Mouse (Mus musculus): Measurements from ENCODE around the gene Ccr8.

Gene Ccr8

DNA sequence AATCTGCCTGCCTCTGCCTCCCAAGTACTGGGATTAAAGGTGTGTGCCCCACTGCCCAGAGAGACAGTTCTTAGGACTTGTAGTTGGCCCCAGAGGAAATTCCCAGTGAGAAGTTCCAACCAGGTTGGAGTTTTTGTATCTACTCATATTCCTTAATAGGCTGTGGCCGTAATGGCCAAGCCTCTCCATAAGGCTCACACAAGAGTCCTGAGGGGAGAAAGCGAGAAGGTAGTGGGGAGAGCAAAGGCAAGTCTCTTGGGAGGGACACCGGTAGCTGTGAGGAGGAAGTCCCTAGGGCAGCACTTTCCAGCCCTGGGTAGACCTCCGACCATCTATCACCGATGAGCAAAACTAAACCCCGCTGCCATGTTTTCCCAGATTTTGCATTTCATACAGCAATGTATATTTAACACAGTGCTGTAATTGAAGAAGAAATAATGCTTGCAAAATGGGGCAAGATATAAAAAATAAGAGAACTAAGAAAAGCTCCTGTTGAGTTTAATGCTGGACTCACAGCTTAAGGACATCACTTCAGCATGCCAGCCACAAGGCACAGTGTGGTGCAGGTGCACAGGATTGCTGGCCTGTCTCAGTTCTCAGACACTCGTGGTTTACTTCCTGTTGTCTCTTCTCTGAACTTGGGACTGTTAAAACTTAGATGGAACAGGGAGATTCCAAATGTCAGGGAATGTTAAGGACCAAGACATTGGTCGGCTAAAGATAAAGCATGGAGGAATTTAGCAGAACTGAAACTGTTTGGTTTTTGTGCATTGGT lies 41.3 kb downstream of the Ccr8 start:
- DNase-seq (ENCODE audit: low spot score in 2 of 2) = no peak

DNA sequence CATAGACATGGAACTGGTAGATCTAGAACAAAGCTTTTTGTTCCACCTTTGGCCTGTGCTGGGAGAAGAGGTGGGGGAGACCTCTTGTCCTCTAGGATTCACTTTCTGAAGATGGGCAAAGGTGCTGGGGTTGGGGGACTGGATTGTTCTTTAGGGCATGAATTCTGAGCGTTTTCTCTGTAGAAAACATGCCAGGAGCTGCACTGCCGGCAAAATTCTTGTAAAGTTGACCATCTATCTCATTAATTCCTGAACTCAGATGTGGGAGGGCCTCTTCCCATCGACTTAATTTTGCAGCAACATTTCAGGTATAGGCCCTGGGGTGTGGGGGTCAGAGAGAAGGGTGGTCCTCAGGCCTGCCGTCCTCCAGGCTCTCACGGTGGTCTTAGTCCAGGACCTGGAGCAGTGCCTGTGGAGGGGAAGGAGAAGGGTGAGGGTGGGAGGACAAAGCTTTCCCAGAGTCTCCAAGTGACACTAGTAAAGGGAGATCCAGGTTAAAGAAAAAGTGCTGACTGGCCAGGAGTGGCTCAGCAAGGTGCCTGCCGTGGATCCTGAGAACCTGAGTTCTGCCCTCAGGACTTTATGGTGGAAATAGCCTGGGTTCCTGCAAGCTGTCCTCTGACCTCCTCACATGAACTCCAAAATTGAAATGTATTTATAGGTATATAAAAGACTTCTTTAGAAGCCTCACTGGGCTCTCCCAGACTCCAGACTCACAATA lies 42.0 kb downstream of the Ccr8 start:
- DNase-seq (ENCODE audit: low spot score in 2 of 2) = no peak

DNA sequence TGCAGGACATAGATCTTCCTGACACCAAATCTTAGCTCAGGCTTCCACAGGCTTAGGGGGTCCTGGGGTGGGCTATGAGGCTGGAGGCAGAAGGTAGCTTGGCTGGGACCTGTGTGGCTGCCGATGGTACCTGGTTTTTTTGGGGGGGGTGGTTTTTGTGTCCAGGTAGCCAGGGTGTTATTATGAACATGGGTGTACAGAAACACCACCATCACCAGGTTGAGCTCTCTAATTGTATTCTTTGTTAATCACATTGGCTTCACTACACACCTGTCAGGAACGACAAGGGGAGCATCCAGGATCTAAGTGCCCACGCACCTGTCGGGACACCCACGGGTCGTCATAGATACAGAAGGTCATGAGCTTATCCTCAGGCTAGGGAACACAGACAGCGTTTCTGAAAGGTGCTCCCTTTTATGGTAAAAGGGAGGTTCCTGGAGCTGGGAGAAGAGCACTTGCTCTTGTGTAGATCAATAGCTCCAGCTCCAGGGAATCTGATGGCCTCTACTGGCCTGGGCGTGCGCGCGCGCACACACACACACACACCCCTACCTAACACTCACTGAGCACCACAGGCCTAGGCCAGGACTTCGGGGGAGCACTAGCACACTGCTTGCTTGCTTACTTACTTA lies 42.7 kb downstream of the Ccr8 start:
- DNase-seq (ENCODE audit: low spot score in 2 of 2) = no peak

DNA sequence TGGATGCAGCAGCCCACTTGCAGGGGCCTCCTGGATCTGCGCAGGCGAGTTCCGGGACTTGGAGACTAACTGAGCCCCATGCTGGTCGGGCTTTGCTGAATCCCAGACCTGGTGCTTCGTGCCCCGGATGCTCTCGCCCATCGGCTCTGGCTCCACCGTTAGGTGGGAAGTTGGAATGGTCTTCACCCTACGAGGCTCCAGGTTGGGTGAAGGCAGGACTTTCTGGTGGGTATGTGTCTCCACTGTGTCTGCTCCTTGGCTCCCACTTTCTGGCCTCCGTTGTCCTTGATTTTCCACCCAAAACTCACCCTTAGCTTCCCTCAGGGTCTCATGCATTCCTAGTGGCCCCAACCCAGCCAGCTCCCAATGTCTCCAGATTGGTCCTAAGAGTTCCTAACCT lies 43.5 kb downstream of the Ccr8 start:
- DNase-seq (ENCODE audit: low spot score in 2 of 2) = no peak

DNA sequence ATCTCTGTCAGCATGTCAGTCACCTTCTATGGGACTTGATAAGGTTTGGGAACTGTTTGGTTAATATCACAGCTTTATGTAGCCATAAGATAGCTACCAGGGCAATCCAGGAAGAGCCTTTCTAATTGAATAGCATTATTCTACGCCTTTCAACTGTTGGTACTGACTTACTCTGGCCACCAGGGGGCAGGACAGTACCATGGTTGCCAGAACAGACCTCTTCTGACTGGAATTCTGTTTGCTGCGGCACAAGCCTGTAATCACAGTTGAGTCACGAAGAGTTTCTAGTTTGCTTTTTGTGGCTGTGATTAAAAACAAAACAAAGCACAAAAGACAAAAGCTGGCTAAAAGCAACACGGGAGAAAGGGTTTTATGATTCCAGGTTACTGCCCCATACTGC lies 48.7 kb downstream of the Ccr8 start:
- DNase-seq (ENCODE audit: low spot score in 2 of 2) = peak; percentile 51 to 84

DNA sequence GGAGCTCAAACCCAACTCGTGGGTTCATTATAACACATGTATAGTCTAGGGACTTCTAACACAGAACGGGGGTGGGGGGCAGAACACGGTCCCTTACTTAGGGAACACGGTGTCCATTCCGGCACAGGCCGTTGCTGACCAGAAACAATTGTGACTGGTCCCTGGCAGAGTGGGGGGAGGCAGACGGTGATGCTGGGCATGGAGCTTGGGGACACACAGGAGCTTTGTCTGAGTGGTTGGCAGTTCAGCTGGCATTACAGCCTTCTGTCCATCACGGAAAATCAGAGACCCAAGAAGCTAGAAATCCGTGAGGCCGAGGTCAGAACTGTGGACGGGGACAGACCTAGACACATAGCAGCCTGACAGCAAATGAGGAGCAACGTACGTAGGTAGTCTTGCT lies 52.6 kb downstream of the Ccr8 start:
- DNase-seq (ENCODE audit: low spot score in 2 of 2) = no peak

All from spleen, postnatal 10 days (tissue).